Mouse (Mus musculus) MEL (cell line): ENCODE measurements at regions not wholly inside any gene's neighbourhood (a gene's known extent, or its start where the extent isn't known, plus 50 kb on each side); places are given as distances from the start of the nearest gene placed in this dataset.
A peak's percentile ranks its signal among the peaks of the same experiment; 100 is the strongest.

ENCODE experiments used
- CHD1 ChIP-seq: IDR thresholded peaks from 2 replicates; pipeline ENCODE4 v1.6.1; 2012; ENCODE audit warnings: low read depth, mild to moderate bottlenecking, inconsistent platforms, low read length, improper control_type of control experiment
- CTCF ChIP-seq, 3 experiments: IDR thresholded peaks in 2 of 3; conservative IDR thresholded peaks in 1 of 3; 2 replicates each; pipeline ENCODE4 v1.5.1; 2011 to 2012; ENCODE audit warnings: low read length in 3 of 3, low read depth in 2 of 3, mild to moderate bottlenecking in 2 of 3, improper control_type of control experiment in 1 of 3, inconsistent platforms in 1 of 3, mixed read lengths in 1 of 3, moderate library complexity in 1 of 3; ENCODE audit not compliant: control insufficient read depth in 1 of 3, insufficient read depth in 1 of 3, poor library complexity in 1 of 3, severe bottlenecking in 1 of 3
- GATA1 ChIP-seq: IDR thresholded peaks from 2 replicates; pipeline ENCODE4 v1.6.1; 2011; ENCODE audit warnings: low read depth, low read length, improper control_type of control experiment
- MAFK ChIP-seq: IDR thresholded peaks from 2 replicates; pipeline ENCODE4 v1.6.1; 2011; ENCODE audit warnings: low read depth, mild to moderate bottlenecking, low read length, improper control_type of control experiment, borderline replicate concordance
- MYC ChIP-seq: IDR thresholded peaks from 2 replicates; pipeline ENCODE4 v1.6.1; 2011; ENCODE audit warnings: low read depth, mild to moderate bottlenecking, low read length, improper control_type of control experiment, moderate library complexity
- UBTF ChIP-seq: IDR thresholded peaks from 2 replicates; pipeline ENCODE4 v1.6.1; 2012; ENCODE audit warnings: low read depth, mild to moderate bottlenecking, inconsistent platforms, low read length, improper control_type of control experiment, moderate library complexity, borderline replicate concordance; ENCODE audit not compliant: insufficient read depth
- ZNF384 ChIP-seq: IDR thresholded peaks from 2 replicates; pipeline ENCODE4 v1.6.1; 2012; ENCODE audit warnings: low read depth, mild to moderate bottlenecking, inconsistent platforms, low read length, improper control_type of control experiment

- no peak for TF ChIP-seq MYC
- TF ChIP-seq ZNF384 = no peak
- no peak for TF ChIP-seq UBTF
- no peak for TF ChIP-seq CTCF (IDR thresholded peaks at IDR 0.05 in 2 of 3, conservative IDR thresholded peaks at IDR 0.05 in 1 of 3; ENCODE audit: control insufficient read depth in 1 of 3, insufficient read depth in 1 of 3, low read depth in 2 of 3, low read length in 3 of 3, poor library complexity in 1 of 3, severe bottlenecking in 1 of 3)
- TF ChIP-seq MAFK = no peak
- peak; percentile 41 for TF ChIP-seq GATA1
- TF ChIP-seq CHD1 = no peak
Observed at GRCm38 (mm10) chr10:120697275-120697856, 201.5 kb downstream of the Msrb3 start.
